Mouse (Mus musculus): ENCODE data around the gene Slc7a14.

Slc7a14 gene

GRCm38 (mm10) chr3:31205167-31205566, 105.0 kb downstream of the Slc7a14 start:
- no peak for DNase-seq

- no peak for DNase-seq
Observed at GRCm38 (mm10) chr3:31203947-31204346, 106.2 kb downstream of the Slc7a14 start.

- DNase-seq = no peak
Observed at GRCm38 (mm10) chr3:31199162-31199877, 110.9 kb downstream of the Slc7a14 start.

- no peak for DNase-seq
Observed at GRCm38 (mm10) chr3:31191402-31191801, 118.8 kb downstream of the Slc7a14 start.

- DNase-seq = no peak
Observed at GRCm38 (mm10) chr3:31190342-31190741, 119.8 kb downstream of the Slc7a14 start.

GRCm38 (mm10) chr3:31166365-31166871, 143.8 kb downstream of the Slc7a14 start:
- no peak for DNase-seq

GRCm38 (mm10) chr3:31165803-31166202, 144.4 kb downstream of the Slc7a14 start:
- no peak for DNase-seq

- no peak for DNase-seq
Observed at GRCm38 (mm10) chr3:31162860-31163259, 147.3 kb downstream of the Slc7a14 start.

GRCm38 (mm10) chr3:31161336-31161735, 148.8 kb downstream of the Slc7a14 start:
- DNase-seq = no peak

GRCm38 (mm10) chr3:31160046-31160445, 150.1 kb downstream of the Slc7a14 start:
- DNase-seq = no peak

- no peak for DNase-seq
Observed at GRCm38 (mm10) chr3:31157776-31158175, 152.4 kb downstream of the Slc7a14 start.

GRCm38 (mm10) chr3:31156126-31156525, 154.1 kb downstream of the Slc7a14 start:
- no peak for DNase-seq

Data from thymus, adult 18-20 months (tissue).